Comparison of ENCODE assay signal across 8 mouse cellular contexts in genomic region chr16:32499430-32500037, GRCm38 (mm10). TPM values are rescaled to one million over a fixed set of nuclear protein-coding genes. Genes with fewer than 3 reads are reported as not detected.
DNase-seq lines count a peak whose midpoint lies in the region; ATAC-seq and TF ChIP-seq lines count a peak whose summit lies in the region.

No protein-coding gene starts in this region.

- peak overlapping the region; percentile 26; the same call in 1 of the 2 replicates for H3K4me3 ChIP-seq in cortical plate, adult 2 months (ENCODE audit: insufficient read depth, low read length)
- H3K4me3 ChIP-seq in intestine, embryonic 15.5 days (replicated peaks), result peak overlapping the region; percentile 27
- peak overlapping the region; percentile 31 for H3K4me3 ChIP-seq in midbrain, embryonic 11.5 days (ENCODE audit: low read depth, low read length)

- no peaks in the 10 kb centered on the region for H3K9me3 ChIP-seq in intestine, embryonic 15.5 days
- H3K9me3 ChIP-seq in midbrain, embryonic 11.5 days (ENCODE audit: control insufficient read depth, low read length), result no peaks in the 10 kb centered on the region

- intact Hi-C loops in gastrocnemius, postnatal 14 days (cut with DNase I; ENCODE audit: low total_unique reads), result loop anchor here (10.0 kb wide), 2 partner anchors 185 to 385 kb away; no protein-coding TSS in a partner anchor
- intact Hi-C loops in left cerebral cortex, postnatal 36 days (cut with DNase I), result loop anchor here (10.0 kb wide), 1 partner anchor 385 kb away; no protein-coding TSS in a partner anchor

- peak; percentile 91 for TF ChIP-seq CTCF in cortical plate, adult 2 months (IDR thresholded peaks at IDR 0.05; ENCODE audit: extremely low read depth, insufficient read depth, low read length)

- H3K4me2 ChIP-seq in intestine, embryonic 15.5 days (replicated peaks), result peak overlapping the region; percentile 67
- H3K4me2 ChIP-seq in midbrain, embryonic 11.5 days, result peak overlapping the region; percentile 54

- DNase-seq in gastrocnemius, postnatal 14 days, result peak; percentile 84
- peak; percentile 82 for DNase-seq in left cerebral cortex, postnatal 36 days (ENCODE audit: low spot score in 2 of 2)
- peak; percentile 100 for DNase-seq in midbrain, embryonic 11.5 days (ENCODE audit: low spot score, missing footprints)
- peak; percentile 60 for DNase-seq in skeletal muscle tissue, adult 2 months (ENCODE audit: low read depth, low spot score)

- no peaks in the 10 kb centered on the region for H3K36me3 ChIP-seq in intestine, embryonic 15.5 days
- H3K36me3 ChIP-seq in midbrain, embryonic 11.5 days (ENCODE audit: control insufficient read depth, insufficient read depth, low read length), result no peaks in the 10 kb centered on the region

- H3K4me1 ChIP-seq in cortical plate, adult 2 months (ENCODE audit: control insufficient read depth, insufficient read depth, low read length), result no peaks in the 10 kb centered on the region
- H3K4me1 ChIP-seq in intestine, embryonic 15.5 days (replicated peaks), result peaks cover 8% of the 10 kb centered on the region; the same call in 1 of the 2 replicates
- no peaks in the 10 kb centered on the region for H3K4me1 ChIP-seq in midbrain, embryonic 11.5 days (ENCODE audit: control insufficient read depth, insufficient read depth, low read length)

- no peak overlapping the region for H3K27ac ChIP-seq in cortical plate, adult 2 months (ENCODE audit: insufficient read depth, low read length)
- no peak overlapping the region for H3K27ac ChIP-seq in intestine, embryonic 15.5 days
- H3K27ac ChIP-seq in midbrain, embryonic 11.5 days (ENCODE audit: low read depth, low read length), result no peak overlapping the region

- H3K27me3 ChIP-seq in intestine, embryonic 15.5 days (replicated peaks), result no peaks in the 10 kb centered on the region; the same call in 1 of the 2 replicates
- H3K27me3 ChIP-seq in midbrain, embryonic 11.5 days (ENCODE audit: control insufficient read depth, insufficient read depth, low read length), result no peaks in the 10 kb centered on the region

- peak; percentile 61 for ATAC-seq in activated CD4-positive, CD25-positive, alpha-beta regulatory T cell, adult 4 months
- peak; percentile 89 for ATAC-seq in intestine, embryonic 15.5 days
- peak; percentile 97 for ATAC-seq in midbrain, embryonic 11.5 days (ENCODE audit: low FRiP score)
- no peak for ATAC-seq in inflammation-experienced regulatory T-cells, adult 6 months

- peak overlapping the region; percentile 26 for H3K9ac ChIP-seq in intestine, embryonic 15.5 days
- peak overlapping the region; percentile 74 for H3K9ac ChIP-seq in midbrain, embryonic 11.5 days (ENCODE audit: low read length)

- 7% methylated on average over 22 of the region's 22 CpGs for WGBS in intestine, embryonic 15.5 days
- 9% methylated on average over 22 of the region's 22 CpGs for WGBS in midbrain, embryonic 11.5 days

- 0 out of 2 replicates have a peak, but pooled peaks have one; percentile 15 for TF ChIP-seq POLR2A in cortical plate, adult 2 months (IDR thresholded peaks at IDR 0.05; ENCODE audit: extremely low read depth, insufficient read depth, low read length)

RNA-seq across cellular contexts. Expression of gene Zdhhc19, which starts 3.5 kb away (rescaled TPM):
- polyA plus RNA-seq in activated CD4-positive, CD25-positive, alpha-beta regulatory T cell, adult 4 months (2017; shearing (Covaris generic)), result not detected
- not detected in 2 replicates for polyA plus RNA-seq in cortical plate, adult 2 months (2012; rRNA removed)
- not detected for total RNA-seq in gastrocnemius, postnatal 14 days (2021)
- polyA plus RNA-seq in intestine, embryonic 15.5 days (2015; fragmentation: Nextera tagmentation; extraction: Ambion mirVana), result 1.1 and 1.2 TPM in 2 replicates
- total RNA-seq in left cerebral cortex, postnatal 36 days (2021), result not detected
- polyA plus RNA-seq in midbrain, embryonic 11.5 days (2014; fragmentation: Nextera tagmentation; extraction: Ambion mirVana), result not detected in 2 replicates
- under 1 TPM in 1 of 3 experiments, not detected in 2; 0.32 TPM for polyA plus RNA-seq in inflammation-experienced regulatory T-cells, adult 6 months (2017; shearing (Covaris generic))

RNA-seq across cellular contexts. Expression of gene Slc51a, which starts 11.9 kb away (rescaled TPM):
- polyA plus RNA-seq in activated CD4-positive, CD25-positive, alpha-beta regulatory T cell, adult 4 months (2017; shearing (Covaris generic)), result not detected
- polyA plus RNA-seq in cortical plate, adult 2 months (2012; rRNA removed), result 0.04 TPM in 1 of 2 replicates, not detected in the other
- not detected for total RNA-seq in gastrocnemius, postnatal 14 days (2021)
- polyA plus RNA-seq in intestine, embryonic 15.5 days (2015; fragmentation: Nextera tagmentation; extraction: Ambion mirVana), result 97.1 and 104 TPM in 2 replicates
- not detected for total RNA-seq in left cerebral cortex, postnatal 36 days (2021)
- 0.26 and 0.36 TPM in 2 replicates for polyA plus RNA-seq in midbrain, embryonic 11.5 days (2014; fragmentation: Nextera tagmentation; extraction: Ambion mirVana)
- not detected for polyA plus RNA-seq in inflammation-experienced regulatory T-cells, adult 6 months (2017; shearing (Covaris generic))

Comparison
In these comparisons a context has a peak if more than half of its experiments do, and no peak if none do; other contexts are left out.
1. RNA of gene Slc51a, which starts 11.9 kb away (polyA plus RNA-seq): 97.1 to 104 TPM in intestine, embryonic 15.5 days; 0.26 to 0.36 TPM in midbrain, embryonic 11.5 days, 0.04 TPM in cortical plate, adult 2 months, not detected in activated CD4-positive, CD25-positive, alpha-beta regulatory T cell, adult 4 months and not detected in inflammation-experienced regulatory T-cells, adult 6 months; every median in the first group is over 10 times any median in the second.
2. Peak in every context shown above with its lines, with median percentiles within 50 percentile points of each other: H3K4me3 ChIP-seq and DNase-seq.